Mouse (Mus musculus) myocyte (in vitro differentiated cells): ENCODE results near the gene Pcdh7. TPM values are rescaled to one million over a fixed set of nuclear protein-coding genes. Genes with fewer than 3 reads are reported as not detected.

Experiments used
- H3K27me3 ChIP-seq: one replicate; pipeline ENCODE4 v1.6.1; 2011; ENCODE audit not compliant: control insufficient read depth, insufficient read depth, insufficient read length
- H3K36me3 ChIP-seq: one replicate; pipeline ENCODE4 v1.6.1; 2011; ENCODE audit not compliant: control insufficient read depth, insufficient read depth
- H3K4me2 ChIP-seq: one replicate; pipeline ENCODE4 v1.6.1; 2011; ENCODE audit warnings: low read depth, control low read depth
- H3K4me3 ChIP-seq: one replicate; pipeline ENCODE4 v1.5.1; 2011; ENCODE audit warnings: mild to moderate bottlenecking, control low read depth, moderate library complexity
- H3K79me2 ChIP-seq: one replicate; pipeline ENCODE4 v1.6.1; 2011; ENCODE audit not compliant: control insufficient read depth, insufficient read depth
- H3ac ChIP-seq: one replicate; pipeline ENCODE4 v1.6.1; 2011; ENCODE audit not compliant: control insufficient read depth, insufficient read length
- CEBPB ChIP-seq: IDR thresholded peaks from 2 replicates; pipeline ENCODE4 v1.6.1; 2011; ENCODE audit warnings: mild to moderate bottlenecking, moderate library complexity; ENCODE audit not compliant: poor library complexity, insufficient read depth, severe bottlenecking
- E2F4 ChIP-seq: IDR thresholded peaks from one replicate; pipeline ENCODE4 v1.6.1; 2011; ENCODE audit warnings: mild to moderate bottlenecking, control low read depth, moderate library complexity; ENCODE audit not compliant: insufficient read depth
- MAX ChIP-seq: IDR thresholded peaks from one replicate; pipeline ENCODE4 v1.6.1; 2011; ENCODE audit warnings: low read depth, mild to moderate bottlenecking, control low read depth
- MYOD1 ChIP-seq, 3 experiments: IDR thresholded peaks; one replicate each; pipeline ENCODE4 v1.6.1; 2011; ENCODE audit warnings: control low read depth in 2 of 3, low read depth in 2 of 3, mild to moderate bottlenecking in 2 of 3, moderate library complexity in 1 of 3; ENCODE audit not compliant: insufficient read length in 2 of 3, control insufficient read depth in 1 of 3
- MYOG ChIP-seq, 3 experiments: IDR thresholded peaks; one replicate each; pipeline ENCODE4 v1.6.1; 2011; ENCODE audit warnings: control low read depth in 2 of 3, low read depth in 2 of 3, mild to moderate bottlenecking in 2 of 3; ENCODE audit not compliant: insufficient read length in 2 of 3, control insufficient read depth in 1 of 3, insufficient read depth in 1 of 3
- POLR2A ChIP-seq: IDR thresholded peaks from one replicate; pipeline ENCODE4 v1.6.1; 2011; ENCODE audit warnings: low read depth, mild to moderate bottlenecking, control low read depth, moderate library complexity; ENCODE audit not compliant: insufficient read length
- POLR2AphosphoS2 ChIP-seq: IDR thresholded peaks from one replicate; pipeline ENCODE4 v1.6.1; 2011; ENCODE audit warnings: low read depth, control low read depth; ENCODE audit not compliant: insufficient read length
- REST ChIP-seq: IDR thresholded peaks from one replicate; pipeline ENCODE4 v1.6.1; 2011; ENCODE audit warnings: mild to moderate bottlenecking, control low read depth, moderate library complexity; ENCODE audit not compliant: insufficient read depth, insufficient read length
- SRF ChIP-seq: IDR thresholded peaks from one replicate; pipeline ENCODE4 v1.6.1; 2011; ENCODE audit warnings: low read depth; ENCODE audit not compliant: control insufficient read depth, insufficient read length
- TCF12 ChIP-seq: IDR thresholded peaks from one replicate; pipeline ENCODE4 v1.6.1; 2011; ENCODE audit warnings: mild to moderate bottlenecking, control low read depth; ENCODE audit not compliant: poor library complexity, insufficient read depth, severe bottlenecking
- TCF3 ChIP-seq: IDR thresholded peaks from one replicate; pipeline ENCODE4 v1.6.1; 2011; ENCODE audit warnings: low read depth, control low read depth; ENCODE audit not compliant: insufficient read length
- USF1 ChIP-seq: IDR thresholded peaks from one replicate; pipeline ENCODE4 v1.6.1; 2011; ENCODE audit warnings: low read depth, mild to moderate bottlenecking, control low read depth, moderate library complexity
- polyA plus RNA-seq: library from polyadenylated mRNA; unstranded; fragments of >200 nt; fragmentation: generic; extraction: Trizol; gene quantifications from one replicate; pipeline ENCODE4 v1.2.1, GENCODE M21; 2012; ENCODE audit warnings: missing spikeins

The Pcdh7 gene
- polyA plus RNA-seq, 1 experiment: 16.0 TPM

- no peaks in the 10 kb centered on the region for H3K27me3 ChIP-seq
- no peaks in the 10 kb centered on the region for H3K79me2 ChIP-seq
- no peak overlapping the region for H3K4me2 ChIP-seq
- no peaks in the 10 kb centered on the region for H3K36me3 ChIP-seq
- no peak overlapping the region for H3ac ChIP-seq
- H3K4me3 ChIP-seq: no peak overlapping the region
- no peak for TF ChIP-seq SRF
- TF ChIP-seq POLR2A: no peak
- no peak for TF ChIP-seq TCF3
- no peak for TF ChIP-seq TCF12
- TF ChIP-seq MAX: no peak
- TF ChIP-seq USF1: no peak
- no peak for TF ChIP-seq REST
- TF ChIP-seq CEBPB: no peak
- no peak for TF ChIP-seq POLR2AphosphoS2
- TF ChIP-seq MYOG (IDR thresholded peaks at IDR 0.05; ENCODE audit: control insufficient read depth in 1 of 3, insufficient read depth in 1 of 3, insufficient read length in 2 of 3, low read depth in 2 of 3): no peak
- no peak for TF ChIP-seq E2F4
- no peak for TF ChIP-seq MYOD1 (IDR thresholded peaks at IDR 0.05; ENCODE audit: control insufficient read depth in 1 of 3, insufficient read length in 2 of 3, low read depth in 2 of 3)
Measured at GRCm38 (mm10) chr5:57931331-57931730, 213.6 kb downstream of the Pcdh7 start.

GRCm38 (mm10) chr5:57931738-57932137 is 214.0 kb downstream of the Pcdh7 start:
- Histone ChIP-seq H3K27me3 (no peaks in the 10 kb centered on the region), H3K36me3 (no peaks in the 10 kb centered on the region), H3ac (no peak overlapping the region), H3K79me2 (no peaks in the 10 kb centered on the region), H3K4me2 (no peak overlapping the region), H3K4me3 (no peak overlapping the region)
- TF ChIP-seq MYOD1 (IDR thresholded peaks at IDR 0.05; ENCODE audit: control insufficient read depth in 1 of 3, insufficient read length in 2 of 3, low read depth in 2 of 3): no peak
- no peak for TF ChIP-seq TCF12
- TF ChIP-seq USF1: no peak
- TF ChIP-seq SRF: no peak

GRCm38 (mm10) chr5:57934666-57935065 is 216.9 kb downstream of the Pcdh7 start:
- Histone ChIP-seq H3K4me2 (no peak overlapping the region), H3K27me3 (no peaks in the 10 kb centered on the region), H3ac (no peak overlapping the region), H3K4me3 (no peak overlapping the region), H3K36me3 (no peaks in the 10 kb centered on the region), H3K79me2 (no peaks in the 10 kb centered on the region)
- no peak for TF ChIP-seq E2F4
- TF ChIP-seq POLR2A: no peak
- no peak for TF ChIP-seq MYOG (IDR thresholded peaks at IDR 0.05; ENCODE audit: control insufficient read depth in 1 of 3, insufficient read depth in 1 of 3, insufficient read length in 2 of 3, low read depth in 2 of 3)
- TF ChIP-seq MAX: no peak
- TF ChIP-seq POLR2AphosphoS2: no peak
- no peak for TF ChIP-seq TCF12
- TF ChIP-seq REST: no peak
- TF ChIP-seq USF1: no peak
- no peak for TF ChIP-seq TCF3
- TF ChIP-seq SRF: no peak
- no peak for TF ChIP-seq MYOD1 (IDR thresholded peaks at IDR 0.05; ENCODE audit: control insufficient read depth in 1 of 3, insufficient read length in 2 of 3, low read depth in 2 of 3)
- no peak for TF ChIP-seq CEBPB

GRCm38 (mm10) chr5:57940457-57940856 is 222.7 kb downstream of the Pcdh7 start:
- H3K27me3 ChIP-seq: no peaks in the 10 kb centered on the region
- no peaks in the 10 kb centered on the region for H3K36me3 ChIP-seq
- H3ac ChIP-seq: no peak overlapping the region
- TF ChIP-seq CEBPB: peak; percentile 79; the same call in 1 of the 2 replicates
- TF ChIP-seq MYOG (IDR thresholded peaks at IDR 0.05; ENCODE audit: control insufficient read depth in 1 of 3, insufficient read depth in 1 of 3, insufficient read length in 2 of 3, low read depth in 2 of 3): no peak
- no peak for TF ChIP-seq USF1
- TF ChIP-seq TCF12: no peak
- TF ChIP-seq MAX: no peak
- TF ChIP-seq E2F4: no peak
- H3K4me2 ChIP-seq: no peak overlapping the region
- H3K4me3 ChIP-seq: no peak overlapping the region
- H3K79me2 ChIP-seq: no peaks in the 10 kb centered on the region

DNA sequence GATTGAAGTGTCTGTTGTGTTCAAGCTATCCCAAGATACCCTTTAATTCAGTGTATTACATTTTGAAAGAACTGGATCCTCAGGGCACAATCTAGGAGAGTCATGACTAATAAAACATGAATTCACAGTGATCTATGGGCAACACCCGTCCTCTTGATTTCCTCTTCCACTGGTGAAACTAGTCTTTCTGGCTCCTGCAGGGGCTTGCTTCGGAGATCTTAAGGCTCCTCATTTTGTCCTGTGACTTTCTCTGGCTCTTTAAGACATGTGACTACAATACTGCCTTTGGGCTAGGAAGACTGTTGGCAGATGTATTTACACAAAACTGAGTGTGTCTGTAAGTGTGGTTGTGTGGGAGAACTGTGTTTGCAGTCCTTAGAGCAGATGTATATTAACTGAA is 225.4 kb downstream of the Pcdh7 start:
- TF ChIP-seq POLR2AphosphoS2 (no peak), CEBPB (no peak), E2F4 (no peak), REST (no peak), SRF (no peak), MYOD1 (IDR thresholded peaks at IDR 0.05; ENCODE audit: control insufficient read depth in 1 of 3, insufficient read length in 2 of 3, low read depth in 2 of 3) (no peak), TCF3 (no peak), USF1 (no peak), TCF12 (no peak), POLR2A (no peak), MAX (no peak), MYOG (IDR thresholded peaks at IDR 0.05; ENCODE audit: control insufficient read depth in 1 of 3, insufficient read depth in 1 of 3, insufficient read length in 2 of 3, low read depth in 2 of 3) (no peak)
- no peak overlapping the region for H3K4me2 ChIP-seq
- no peak overlapping the region for H3ac ChIP-seq
- no peaks in the 10 kb centered on the region for H3K79me2 ChIP-seq
- H3K36me3 ChIP-seq: no peaks in the 10 kb centered on the region
- H3K27me3 ChIP-seq: no peaks in the 10 kb centered on the region
- H3K4me3 ChIP-seq: no peak overlapping the region
